Mouse (Mus musculus) heart, embryonic 12.5 days (tissue): ENCODE measurements around the gene Lcn10. TPM values are rescaled to one million over a fixed set of nuclear protein-coding genes. Genes with fewer than 3 reads are reported as not detected.
"Not testable (repeated sequence)": the region's sequence is repeated elsewhere in the genome, so short reads cannot be mapped to it uniquely, and the experiment has no call there.

Source experiments
- ATAC-seq: fragments of 200-750 bp; cut with Nextera tagmentation; 2 replicates; pipeline ENCODE4 v1.8.0; 2017; ENCODE audit warnings: moderate TSS enrichment, moderate library complexity; ENCODE audit not compliant: insufficient number of reproducible peaks, low FRiP score
- H3K27ac ChIP-seq: fragments of 300-500 bp; sonication (generic); 2 replicates; pipeline ENCODE4 v1.5.1; 2016; ENCODE audit warnings: mild to moderate bottlenecking, moderate library complexity; ENCODE audit not compliant: poor library complexity, severe bottlenecking
- H3K27me3 ChIP-seq: fragments of 300-500 bp; sonication (generic); replicated peaks from 2 replicates; pipeline ENCODE4 v1.6.1; 2016; ENCODE audit warnings: mild to moderate bottlenecking, moderate library complexity
- H3K36me3 ChIP-seq: fragments of 300-500 bp; sonication (generic); 2 replicates; pipeline ENCODE4 v1.6.1; 2016; ENCODE audit warnings: mild to moderate bottlenecking, moderate library complexity
- H3K4me1 ChIP-seq: fragments of 300-500 bp; sonication (generic); replicated peaks from 2 replicates; pipeline ENCODE4 v1.6.1; 2016; ENCODE audit warnings: mild to moderate bottlenecking
- H3K4me2 ChIP-seq: fragments of 300-500 bp; sonication (generic); 2 replicates; pipeline ENCODE4 v1.6.1; 2016; ENCODE audit warnings: mild to moderate bottlenecking, moderate library complexity
- H3K4me3 ChIP-seq: fragments of 300-500 bp; sonication (generic); 2 replicates; pipeline ENCODE4 v1.5.1; 2016; ENCODE audit warnings: mild to moderate bottlenecking
- H3K9ac ChIP-seq: fragments of 300-500 bp; sonication (generic); 2 replicates; pipeline ENCODE4 v1.6.1; 2016; ENCODE audit warnings: mild to moderate bottlenecking, moderate library complexity
- H3K9me3 ChIP-seq: fragments of 300-500 bp; sonication (generic); replicated peaks from 2 replicates; pipeline ENCODE4 v1.6.1; 2016; ENCODE audit warnings: mild to moderate bottlenecking, moderate library complexity
- WGBS: fragments of 180-500 bp; shearing (Covaris S2); methylation state at CpG from one replicate; pipeline ENCODE4 v1.1.7; 2016; 5-methylcytosine and 5-hydroxymethylcytosine counted together
- polyA plus RNA-seq: library from polyadenylated mRNA; unstranded; fragments of >200 nt; fragmentation: Nextera tagmentation; extraction: Ambion mirVana; gene quantifications from 2 replicates; pipeline ENCODE4 v1.2.1, GENCODE M21; 2016

Gene Lcn10
- polyA plus RNA-seq, 1 experiment from 2014 or later: not detected

DNA sequence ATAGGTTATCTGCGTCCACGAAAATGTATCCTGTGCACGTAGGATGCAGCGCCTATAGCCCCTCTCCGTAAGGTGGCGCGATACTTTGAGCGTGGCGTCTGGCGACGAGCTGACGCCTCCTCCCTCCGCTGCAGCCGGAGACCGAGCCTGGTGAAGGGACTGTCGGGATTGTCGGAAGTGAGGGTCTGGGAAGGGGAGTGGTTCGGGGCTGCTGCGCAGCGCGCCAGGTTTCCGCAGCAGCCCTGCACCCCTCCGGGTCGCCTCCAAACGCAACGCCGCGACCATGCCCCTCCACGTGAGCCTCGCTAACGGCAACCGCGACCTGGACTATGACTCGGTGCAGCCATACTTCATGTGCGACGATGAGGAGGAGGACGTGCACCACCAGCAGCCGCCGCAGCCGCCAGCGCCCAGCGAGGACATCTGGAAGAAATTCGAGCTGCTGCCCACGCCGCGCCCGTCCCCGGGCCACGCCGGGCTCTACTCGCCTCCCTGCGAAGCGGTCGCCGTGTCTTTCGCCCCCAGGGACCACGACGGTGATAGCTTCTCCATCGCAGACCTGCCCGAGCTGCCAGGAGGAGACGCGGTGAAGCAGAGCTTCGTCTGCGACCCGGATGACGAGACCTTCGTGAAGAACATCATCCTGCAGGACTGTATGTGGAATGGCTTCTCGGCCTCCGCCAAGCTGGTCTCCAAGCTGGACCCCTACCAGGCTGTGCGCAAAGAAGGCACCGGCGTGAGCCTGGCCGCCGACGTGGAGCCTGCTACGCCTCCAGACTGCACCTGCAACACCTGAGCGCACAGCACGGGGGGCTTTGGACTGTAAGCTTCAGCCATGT, 24.3 kb downstream of the Lcn10 start, which contains the start of gene Bmyc:
Gene Bmyc (plus strand): TSS at position 97 of the 839 bp plus-strand sequence.
- H3K27ac ChIP-seq: peak within 1 kb of the TSS; percentile 17; the same call in 1 of the 2 replicates
- H3K27me3 ChIP-seq: no peaks in the 10 kb centered on the region
- peak; percentile 87 for ATAC-seq
- peak within 1 kb of the TSS; percentile 75 for H3K4me3 ChIP-seq
- peaks cover 12% of the 10 kb centered on the region for H3K4me1 ChIP-seq
- H3K4me2 ChIP-seq: peak within 1 kb of the TSS; percentile 88
- H3K9me3 ChIP-seq: no peaks in the 10 kb centered on the region
- H3K9ac ChIP-seq: peak within 1 kb of the TSS; percentile 83
- under 1% methylated on average over 78 of the region's 78 CpGs for WGBS
- no peaks in the 10 kb centered on the region for H3K36me3 ChIP-seq

DNA sequence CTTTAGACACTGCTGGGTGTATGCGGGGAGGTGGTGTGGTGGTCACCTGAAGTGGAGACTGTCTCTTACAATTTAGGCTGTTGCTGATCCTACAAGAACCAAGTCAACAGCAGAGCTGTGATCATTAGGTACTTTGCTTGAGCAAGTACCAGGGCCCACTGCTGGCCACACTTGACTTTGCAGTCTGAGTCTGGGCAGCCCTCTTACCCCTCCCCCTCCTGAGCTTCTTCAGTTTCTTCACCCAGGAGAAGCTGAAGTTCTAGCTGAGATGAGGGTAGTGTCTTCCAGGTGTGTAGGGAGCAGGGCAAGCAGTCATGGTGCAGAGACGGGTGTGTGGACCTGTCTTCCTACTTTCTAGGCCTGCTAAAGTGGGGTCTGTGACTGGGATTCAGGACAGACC, 25.6 kb downstream of the Lcn10 start:
- H3K9ac ChIP-seq: no peak overlapping the region
- H3K36me3 ChIP-seq: no peaks in the 10 kb centered on the region
- H3K4me3 ChIP-seq: no peak overlapping the region
- H3K4me1 ChIP-seq: peaks cover 12% of the 10 kb centered on the region
- ATAC-seq: no peak
- no peak overlapping the region for H3K27ac ChIP-seq
- no peaks in the 10 kb centered on the region for H3K27me3 ChIP-seq
- peak overlapping the region; percentile 34; the same call in 1 of the 2 replicates for H3K4me2 ChIP-seq
- H3K9me3 ChIP-seq: no peaks in the 10 kb centered on the region
- 60% methylated on average over 2 of the region's 2 CpGs for WGBS

DNA sequence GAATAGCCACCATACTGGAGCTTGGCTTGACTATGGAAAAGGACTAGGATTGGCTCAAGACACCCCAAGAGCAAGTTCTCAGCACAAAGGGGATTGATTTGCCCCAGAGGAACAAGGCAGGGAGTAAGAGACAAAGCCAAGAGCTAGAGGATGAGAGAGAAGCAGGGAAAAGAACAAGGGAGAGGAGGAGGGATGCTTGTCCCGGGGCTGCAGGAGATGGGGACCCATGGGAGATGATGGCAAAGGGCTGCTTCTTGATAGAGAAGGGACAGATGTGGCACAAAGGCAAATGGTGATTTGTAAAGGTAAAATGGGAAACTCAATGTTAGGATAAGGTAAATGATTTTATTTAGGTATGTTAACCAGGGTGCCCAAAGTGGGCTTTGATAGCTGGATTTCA, 26.5 kb downstream of the Lcn10 start:
- WGBS: 93% methylated on average over 1 of the region's 1 CpGs
- H3K36me3 ChIP-seq, H3K27me3 ChIP-seq, H3K27ac ChIP-seq, H3K4me3 ChIP-seq, H3K9me3 ChIP-seq, ATAC-seq, H3K9ac ChIP-seq, H3K4me2 ChIP-seq: not testable (repeated sequence)
- H3K4me1 ChIP-seq: peaks cover 12% of the 10 kb centered on the region

DNA sequence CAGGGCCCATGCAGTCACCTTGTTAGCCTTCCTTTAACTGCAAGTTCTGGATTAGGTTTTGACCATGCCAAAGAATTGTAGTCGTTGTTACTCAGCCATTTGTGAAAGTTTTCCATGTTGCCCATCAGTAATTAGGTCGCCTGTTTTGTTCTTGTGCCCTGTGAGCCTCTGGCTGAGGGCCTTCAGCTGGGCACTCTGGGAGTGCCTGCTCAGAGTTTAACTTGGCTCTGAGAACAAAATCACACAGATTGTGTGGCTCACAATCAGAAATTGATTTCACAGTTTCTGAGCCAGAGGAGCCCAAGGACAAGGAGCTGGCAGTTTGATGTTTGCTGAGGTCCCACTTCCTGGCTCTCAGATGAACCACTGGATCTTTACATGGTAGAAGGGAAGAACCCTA, 27.3 kb downstream of the Lcn10 start:
- ATAC-seq, H3K36me3 ChIP-seq, H3K27ac ChIP-seq, H3K27me3 ChIP-seq, H3K9me3 ChIP-seq, H3K9ac ChIP-seq, H3K4me3 ChIP-seq, H3K4me2 ChIP-seq: not testable (repeated sequence)
- 78% methylated on average over 2 of the region's 2 CpGs for WGBS
- peaks cover 12% of the 10 kb centered on the region for H3K4me1 ChIP-seq

DNA sequence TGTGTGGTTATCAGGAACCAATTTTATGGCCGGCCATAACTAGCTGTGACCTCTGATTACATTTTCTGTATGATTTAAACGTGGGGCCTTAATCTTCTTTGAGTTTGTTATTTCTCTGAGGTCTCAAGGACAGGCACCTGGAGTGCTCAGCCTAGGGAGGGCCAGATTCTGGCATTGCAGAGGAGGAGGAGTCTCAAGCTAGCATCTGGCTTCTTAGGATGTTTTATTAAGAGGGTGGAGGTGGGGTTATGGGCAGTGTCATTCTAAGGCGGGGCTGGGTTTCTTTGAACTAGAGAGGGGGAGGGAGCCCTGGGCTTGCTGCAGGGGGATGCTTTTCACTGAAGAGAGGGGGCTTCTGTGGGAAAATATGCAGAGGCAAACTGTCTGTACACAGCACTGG, 29.1 kb downstream of the Lcn10 start:
- not testable (repeated sequence) for ATAC-seq, H3K27ac ChIP-seq, H3K4me2 ChIP-seq, H3K9me3 ChIP-seq, H3K27me3 ChIP-seq, H3K36me3 ChIP-seq, H3K4me3 ChIP-seq, H3K9ac ChIP-seq
- H3K4me1 ChIP-seq: peaks cover 12% of the 10 kb centered on the region
- 33% methylated on average over 3 of the region's 3 CpGs for WGBS

DNA sequence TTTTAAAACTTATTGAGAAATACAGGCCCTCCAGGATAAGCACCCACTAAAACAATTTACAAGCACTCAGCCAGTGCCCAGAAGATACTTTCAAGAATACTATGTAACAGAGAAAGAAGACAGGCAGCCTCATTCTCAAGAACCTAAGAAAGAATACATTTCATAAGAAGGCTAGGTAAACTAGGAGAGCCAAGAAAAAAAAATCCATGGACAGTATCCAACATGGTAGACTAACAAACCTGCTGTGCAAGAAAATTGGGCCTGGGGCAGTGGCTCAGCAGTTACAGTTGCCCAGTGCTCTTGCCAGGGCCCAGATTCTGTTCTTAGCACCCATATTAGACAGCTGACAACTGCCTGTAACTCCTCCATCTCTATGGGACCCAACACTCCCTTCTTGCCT, 34.7 kb downstream of the Lcn10 start:
- Histone ChIP-seq H3K4me1 (no peaks in the 10 kb centered on the region), H3K9ac (no peak overlapping the region), H3K9me3 (peaks cover 4% of the 10 kb centered on the region; the same call in 1 of the 2 replicates), H3K36me3 (no peaks in the 10 kb centered on the region), H3K27me3 (no peaks in the 10 kb centered on the region), H3K4me3 (no peak overlapping the region), H3K27ac (no peak overlapping the region), H3K4me2 (no peak overlapping the region)
- ATAC-seq: no peak

DNA sequence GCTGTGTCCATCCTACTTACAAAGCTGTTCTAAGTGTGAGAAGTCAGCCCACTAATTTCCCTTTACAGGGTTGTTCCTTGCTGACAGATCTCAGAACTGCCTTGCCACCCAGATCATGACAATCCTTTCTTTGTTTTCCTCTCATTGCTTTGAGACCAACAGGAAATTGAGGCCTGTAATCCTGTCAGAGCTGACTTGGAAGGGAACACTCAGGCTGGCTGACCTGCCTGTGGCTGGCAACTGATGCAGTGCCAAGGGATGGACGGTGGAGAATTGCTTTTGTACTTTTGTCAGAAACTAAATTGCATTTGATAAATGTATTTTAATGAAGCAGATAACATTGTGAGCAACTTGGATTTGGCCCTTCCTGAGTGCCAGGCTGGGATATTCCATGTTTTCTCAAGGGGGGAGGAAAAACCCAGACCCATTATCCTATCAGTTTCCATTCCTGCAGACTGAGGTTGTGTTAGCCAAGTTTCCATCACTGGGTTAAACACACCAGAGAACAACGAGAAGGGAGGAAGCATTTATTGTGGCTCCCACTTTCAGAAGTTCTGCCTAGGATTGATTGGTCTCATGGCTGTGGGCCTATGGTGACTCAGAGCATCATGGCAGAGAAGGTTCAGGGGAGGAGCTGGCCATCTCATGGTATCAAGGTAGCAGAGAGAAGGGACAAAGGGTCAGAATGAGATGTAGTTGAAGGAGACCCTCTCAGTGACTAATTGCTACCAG, 50.8 kb downstream of the Lcn10 start:
- Histone ChIP-seq H3K36me3 (no peaks in the 10 kb centered on the region), H3K4me2 (no peak overlapping the region), H3K4me3 (no peak overlapping the region), H3K9me3 (0 out of 2 replicates have a peak, but pooled peaks cover 3% of the 10 kb centered on the region), H3K27ac (peak overlapping the region; percentile 17; the same call in 1 of the 2 replicates), H3K9ac (no peak overlapping the region), H3K27me3 (no peaks in the 10 kb centered on the region), H3K4me1 (no peaks in the 10 kb centered on the region)
- 34% methylated on average over 2 of the region's 2 CpGs for WGBS
- ATAC-seq: peak; percentile 67

Other genes starting within 250 kb of the Lcn10 start
- gene Clic3, start 225.9 kb upstream of the Lcn10 start, polyA plus RNA-seq: 1.1 and 1.4 TPM in 2 replicates
- 22.1 and 22.7 TPM in 2 replicates for gene Paxx, start 221.6 kb upstream of the Lcn10 start, polyA plus RNA-seq
- gene Ptgds, start 212.7 kb upstream of the Lcn10 start, polyA plus RNA-seq: 2.4 and 2.6 TPM in 2 replicates
- not detected in 2 replicates for gene Lcn12, start 188.8 kb upstream of the Lcn10 start, polyA plus RNA-seq
- gene Fbxw5, start 182.0 kb upstream of the Lcn10 start, polyA plus RNA-seq: 82.7 and 83.3 TPM in 2 replicates
- 2.4 and 3.3 TPM in 2 replicates for gene C8g, start 181.0 kb upstream of the Lcn10 start, polyA plus RNA-seq
- gene Traf2, start 135.8 kb upstream of the Lcn10 start, polyA plus RNA-seq: 21.1 and 22.3 TPM in 2 replicates
- 300 and 303 TPM in 2 replicates for gene Edf1, start 124.9 kb upstream of the Lcn10 start, polyA plus RNA-seq
- 1.2 and 3.5 TPM in 2 replicates for gene Mamdc4, start 107.9 kb upstream of the Lcn10 start, polyA plus RNA-seq
- gene Phpt1, start 107.5 kb upstream of the Lcn10 start, polyA plus RNA-seq: 161 and 164 TPM in 2 replicates
- gene Ajm1, start 101.0 kb upstream of the Lcn10 start, polyA plus RNA-seq: 0.46 and 0.51 TPM in 2 replicates
- gene Rabl6, start 74.2 kb upstream of the Lcn10 start, polyA plus RNA-seq: 48.6 and 49.2 TPM in 2 replicates
- gene Ccdc183, start 65.0 kb upstream of the Lcn10 start, polyA plus RNA-seq: 0.12 and 0.14 TPM in 2 replicates
- gene Tmem141, start 60.7 kb upstream of the Lcn10 start, polyA plus RNA-seq: 15.3 and 17.8 TPM in 2 replicates
- 0.63 and 1.1 TPM in 2 replicates for gene Fcna, start 54.7 kb upstream of the Lcn10 start, polyA plus RNA-seq
- gene Lcn8, start 29.6 kb upstream of the Lcn10 start, polyA plus RNA-seq: not detected in 2 replicates
- not detected in 2 replicates for gene Lcn5, start 24.8 kb upstream of the Lcn10 start, polyA plus RNA-seq
- not detected in 2 replicates for gene Lcn6, start 5.9 kb upstream of the Lcn10 start, polyA plus RNA-seq
- gene Obp2a, start 17.3 kb downstream of the Lcn10 start, polyA plus RNA-seq: not detected in 2 replicates
- 57.5 and 58.9 TPM in 2 replicates for gene Bmyc, start 24.0 kb downstream of the Lcn10 start, polyA plus RNA-seq
- gene Obp2b, start 54.3 kb downstream of the Lcn10 start, polyA plus RNA-seq: not detected in 2 replicates
- gene Lcn3, start 82.8 kb downstream of the Lcn10 start, polyA plus RNA-seq: not detected in 2 replicates
- not detected in 2 replicates for gene Lcn11, start 94.3 kb downstream of the Lcn10 start, polyA plus RNA-seq
- not detected in 2 replicates for gene Gm13539, start 99.5 kb downstream of the Lcn10 start, polyA plus RNA-seq
- gene Glt6d1, start 133.1 kb downstream of the Lcn10 start, polyA plus RNA-seq: not detected in 2 replicates
- gene Lcn9, start 140.4 kb downstream of the Lcn10 start, polyA plus RNA-seq: not detected in 2 replicates
- gene Sohlh1, start 164.5 kb downstream of the Lcn10 start, polyA plus RNA-seq: not detected in 2 replicates
- not detected in 2 replicates for gene Kcnt1, start 181.0 kb downstream of the Lcn10 start, polyA plus RNA-seq